Mouse (Mus musculus) B cell, adult 67 days (primary cell): Measurements from ENCODE around the gene Clpsl2. TPM values are rescaled to one million over a fixed set of nuclear protein-coding genes. Genes with fewer than 3 reads are reported as not detected.

ENCODE experiments used
- total RNA-seq, 2 experiments: library from RNA; stranded (reverse); gene quantifications; 4 replicates each; pipeline ENCODE4 v1.2.4; 2023

Gene Clpsl2
- not detected for total RNA-seq

GRCm38 (mm10) chr17:28549111-28549510 is at the start of gene Clpsl2:
TSS of gene Clpsl2 (plus strand) at chr17:28549411.

GRCm38 (mm10) chr17:28517441-28517955 is 31.7 kb upstream of the Clpsl2 start, which contains the start of gene Fkbp5:
TSS of gene Fkbp5 (minus strand) at chr17:28517527.

GRCm38 (mm10) chr17:28530506-28530905 is 18.7 kb upstream of the Clpsl2 start, which contains the start of gene Armc12:
TSS of gene Armc12 (plus strand) at chr17:28530806.

GRCm38 (mm10) chr17:28560598-28560997 is 11.4 kb downstream of the Clpsl2 start, which contains the start of gene Clps:
TSS of gene Clps (minus strand) at chr17:28560766.

GRCm38 (mm10) chr17:28575244-28576125 is 26.3 kb downstream of the Clpsl2 start, which contains the start of gene Lhfpl5:
TSS of gene Lhfpl5 (plus strand) at chr17:28575641.

Other genes with a start within 250 kb of the Clpsl2 start
- gene Fance, start 235.9 kb upstream of the Clpsl2 start, total RNA-seq, result 10 to 100 TPM; 32.4 to 44.6 TPM
- gene Rpl10a, start 220.9 kb upstream of the Clpsl2 start, total RNA-seq, result 1,000 to 10,000 TPM; 1,465 to 1,565 TPM
- gene Tead3, start 198.6 kb upstream of the Clpsl2 start, total RNA-seq, result 1 to 10 TPM in 1 of 2 experiments, not detected in 1; 1.3 TPM
- not detected for gene Tulp1, start 184.2 kb upstream of the Clpsl2 start, total RNA-seq
- 10 to 100 TPM; 24.0 to 31.4 TPM for gene Fkbp5, start 31.9 kb upstream of the Clpsl2 start, total RNA-seq
- gene Armc12, start 18.6 kb upstream of the Clpsl2 start, total RNA-seq, result not detected
- not detected for gene Clps, start 11.4 kb downstream of the Clpsl2 start, total RNA-seq
- gene Lhfpl5, start 26.2 kb downstream of the Clpsl2 start, total RNA-seq, result not detected
- 100 to 1,000 TPM; 103 to 108 TPM for gene Srpk1, start 73.3 kb downstream of the Clpsl2 start, total RNA-seq
- gene Slc26a8, start 140.8 kb downstream of the Clpsl2 start, total RNA-seq, result under 1 TPM in 1 of 2 experiments, not detected in 1; 0.42 TPM
- 100 to 1,000 TPM in 1 of 2 experiments, 10 to 100 TPM in 1; 89.1 to 121 TPM for gene Mapk14, start 141.9 kb downstream of the Clpsl2 start, total RNA-seq
- 10 to 100 TPM in 1 of 2 experiments, 1 to 10 TPM in 1; 9.0 to 10.7 TPM for gene AC170998.1, start 176.7 kb downstream of the Clpsl2 start, total RNA-seq
- gene Mapk13, start 219.9 kb downstream of the Clpsl2 start, total RNA-seq, result not detected